Mouse (Mus musculus) common myeloid progenitor, adult 5-6 weeks (primary cell): ENCODE data around the gene Enoph1. TPM values are rescaled to one million over a fixed set of nuclear protein-coding genes. Genes with fewer than 3 reads are reported as not detected.

Experiments used
- ATAC-seq: replicated peaks from 2 replicates; pipeline ENCODE4 v1.8.0; 2016; ENCODE audit warnings: low read depth, mild to moderate bottlenecking, moderate TSS enrichment, inconsistent platforms; ENCODE audit not compliant: poor library complexity, severe bottlenecking
- total RNA-seq: library from RNA; stranded (forward); fragments of 200-1000, 187-1606 nt; gene quantifications from 2 replicates; pipeline ENCODE4 v1.2.3, GENCODE M21; 2017

The Enoph1 gene
- total RNA-seq, 1 experiment from 2014 or later = 37.4 TPM

DNA sequence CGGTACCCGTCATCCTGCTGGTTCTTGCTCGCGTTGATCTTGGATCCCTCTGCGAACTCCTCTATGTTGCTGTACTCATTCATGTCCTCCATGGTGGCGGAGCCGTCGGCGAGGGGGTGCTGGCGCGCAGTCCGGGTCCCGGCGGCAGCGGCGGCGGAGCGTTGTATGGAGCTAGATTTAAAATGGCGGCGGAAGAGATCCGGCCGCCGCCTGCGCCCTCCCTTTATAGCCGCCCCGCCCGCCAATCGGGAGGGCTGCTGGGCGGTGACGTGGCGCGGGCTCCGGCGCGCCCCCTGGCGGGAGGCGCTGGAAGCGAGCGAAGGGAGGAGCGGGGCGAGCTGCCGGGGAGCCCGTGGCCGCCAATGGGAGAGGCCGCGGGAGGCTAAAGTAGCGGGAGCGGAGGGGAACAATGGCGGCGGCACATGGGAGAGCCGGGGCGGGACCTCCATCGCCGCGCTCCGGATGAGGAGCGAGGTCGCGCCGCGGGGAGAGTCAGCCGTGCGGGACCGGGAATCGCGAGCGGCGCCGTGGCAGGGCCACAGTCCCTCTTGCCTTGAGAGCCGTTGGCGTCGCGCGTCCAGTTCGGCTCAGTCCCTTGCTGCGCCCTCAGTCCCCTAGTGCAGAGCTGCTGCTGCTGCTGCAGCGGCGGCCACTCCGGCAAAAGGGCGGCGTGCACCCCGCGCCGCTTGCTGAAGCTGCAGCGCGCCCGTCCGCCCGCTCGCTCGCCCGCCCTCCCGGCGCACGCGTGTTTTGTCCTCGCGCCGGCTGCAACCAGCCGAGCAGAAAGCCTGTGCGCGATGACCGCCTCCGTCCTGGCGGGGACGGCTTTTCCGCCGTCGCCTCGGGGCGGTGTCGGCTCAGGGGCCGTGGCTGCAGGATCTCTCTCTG is 827 bp upstream of the Enoph1 start:
- ATAC-seq = peak; percentile 53

- ATAC-seq = peak; percentile 22
Measured at GRCm38 (mm10) chr5:100040281-100040784, 548 bp downstream of the Enoph1 start.

DNA sequence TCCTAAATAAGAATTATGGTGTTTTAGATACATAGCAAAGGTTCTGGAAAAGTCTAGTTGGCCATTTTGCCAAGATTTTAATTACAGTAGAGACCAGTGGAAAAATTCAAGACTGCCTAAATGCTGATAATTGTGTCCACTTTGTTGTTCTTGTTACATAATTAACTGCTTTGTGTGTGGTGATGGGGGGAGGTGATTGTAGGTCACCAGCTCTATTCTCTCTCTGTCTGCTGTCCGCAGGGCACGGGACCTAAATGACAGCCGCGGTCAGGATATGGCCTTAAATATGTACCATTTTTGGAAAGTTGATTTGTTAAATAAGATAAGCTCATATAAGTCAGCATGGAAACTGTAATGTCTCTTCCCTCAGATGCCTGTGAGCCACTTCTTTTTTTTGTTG is 1.5 kb downstream of the Enoph1 start:
- ATAC-seq = no peak

GRCm38 (mm10) chr5:100042467-100042866 is 2.7 kb downstream of the Enoph1 start:
- no peak for ATAC-seq

GRCm38 (mm10) chr5:100043361-100043760 is 3.6 kb downstream of the Enoph1 start:
- ATAC-seq = no peak

DNA sequence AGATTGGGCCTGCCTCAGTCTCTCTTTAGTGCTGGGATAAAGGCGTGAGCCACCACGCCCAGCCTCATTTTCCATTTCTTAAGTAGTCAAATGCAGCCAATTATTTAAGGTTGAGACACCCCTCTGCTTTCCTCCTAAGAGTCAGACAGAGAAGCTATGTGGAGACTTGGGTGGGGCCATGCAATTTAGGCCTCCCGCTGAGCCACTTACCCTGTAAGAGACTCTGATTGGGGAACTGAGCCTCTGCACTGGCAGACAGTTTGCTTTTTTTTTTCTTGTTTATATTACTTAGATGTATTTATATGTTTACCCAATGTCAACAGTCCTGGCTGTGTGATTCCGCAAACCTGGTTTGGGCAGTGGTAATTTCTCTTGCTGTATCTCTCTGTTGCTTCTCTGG is 4.2 kb downstream of the Enoph1 start:
- ATAC-seq = no peak

DNA sequence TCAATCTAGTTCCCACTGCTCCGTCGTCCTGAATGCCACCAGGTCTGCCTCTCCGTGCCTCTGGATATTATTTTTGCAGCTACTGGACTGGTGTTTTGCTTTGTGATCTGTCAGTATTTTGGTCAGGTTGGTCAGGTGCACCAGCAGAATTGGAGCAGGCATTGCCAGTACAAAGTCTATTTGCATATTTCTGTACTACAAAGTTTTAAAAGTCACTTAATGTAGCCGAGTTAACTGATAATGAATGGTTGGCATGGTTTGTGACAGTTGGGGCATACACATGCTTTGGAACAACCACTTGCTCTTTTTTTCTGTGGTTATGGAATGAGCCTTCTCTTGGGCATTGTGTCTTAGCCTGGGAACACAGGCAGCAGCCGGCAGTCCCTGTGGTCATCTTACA is 4.8 kb downstream of the Enoph1 start:
- ATAC-seq = no peak

DNA sequence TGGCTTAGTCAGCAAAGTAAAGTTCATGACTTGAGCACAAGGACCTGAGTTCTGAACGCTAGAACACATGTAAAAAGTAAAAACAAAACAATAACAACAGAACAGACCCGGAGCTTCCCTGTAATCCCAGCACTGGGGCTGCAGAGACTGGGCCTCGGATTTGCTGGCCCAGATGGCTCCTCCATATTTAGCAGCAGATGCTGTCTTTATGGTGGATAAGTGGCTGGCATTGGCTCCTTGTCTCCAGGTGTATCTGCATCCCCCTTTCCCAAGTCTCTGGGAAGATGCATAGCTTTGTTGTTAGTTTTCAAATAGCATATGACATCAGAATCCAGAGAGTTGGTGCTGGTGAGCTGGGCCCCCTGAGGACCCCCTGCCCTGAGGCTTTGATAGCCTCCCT is 6.3 kb downstream of the Enoph1 start:
- ATAC-seq = no peak

- no peak for ATAC-seq
Measured at GRCm38 (mm10) chr5:100047143-100047640, 7.4 kb downstream of the Enoph1 start.

DNA sequence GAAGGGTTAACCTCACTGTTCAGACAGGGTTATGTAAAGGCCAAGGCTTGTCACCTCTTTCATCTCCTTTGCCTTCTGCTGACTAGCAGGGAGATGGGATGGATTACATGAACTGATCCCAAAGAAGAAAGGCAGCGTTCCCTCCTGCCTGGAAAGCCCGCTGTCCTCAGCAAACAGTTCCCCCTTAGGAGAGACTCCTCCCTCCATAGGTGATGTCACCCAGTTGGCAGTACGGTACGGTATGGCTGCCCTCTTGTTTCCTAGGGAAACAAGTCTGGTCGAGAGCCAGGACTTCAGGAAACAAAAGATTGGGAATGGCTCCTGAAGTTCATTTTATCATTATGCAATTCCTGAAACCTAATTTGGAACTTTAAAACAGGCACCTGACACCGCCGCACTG is 8.1 kb downstream of the Enoph1 start:
- ATAC-seq = no peak

DNA sequence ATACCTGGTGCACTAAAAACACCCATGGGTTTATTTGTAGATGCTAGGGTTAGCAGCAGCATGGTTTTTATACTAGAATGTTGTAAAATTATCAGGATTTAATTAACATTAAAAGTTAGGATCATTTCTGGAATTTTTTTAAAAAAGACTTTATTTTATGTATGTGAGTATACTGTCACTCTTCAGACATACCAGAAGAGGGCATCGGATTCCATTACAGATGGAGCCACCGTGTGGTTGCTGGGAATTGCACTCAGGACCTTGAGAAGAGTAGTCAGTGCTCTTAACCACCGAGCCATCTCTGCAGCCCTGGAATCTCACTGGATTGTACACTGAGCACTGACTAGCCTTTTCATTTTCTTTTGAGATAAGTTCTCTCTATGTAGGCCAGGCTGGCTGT is 10.1 kb downstream of the Enoph1 start:
- ATAC-seq = no peak

DNA sequence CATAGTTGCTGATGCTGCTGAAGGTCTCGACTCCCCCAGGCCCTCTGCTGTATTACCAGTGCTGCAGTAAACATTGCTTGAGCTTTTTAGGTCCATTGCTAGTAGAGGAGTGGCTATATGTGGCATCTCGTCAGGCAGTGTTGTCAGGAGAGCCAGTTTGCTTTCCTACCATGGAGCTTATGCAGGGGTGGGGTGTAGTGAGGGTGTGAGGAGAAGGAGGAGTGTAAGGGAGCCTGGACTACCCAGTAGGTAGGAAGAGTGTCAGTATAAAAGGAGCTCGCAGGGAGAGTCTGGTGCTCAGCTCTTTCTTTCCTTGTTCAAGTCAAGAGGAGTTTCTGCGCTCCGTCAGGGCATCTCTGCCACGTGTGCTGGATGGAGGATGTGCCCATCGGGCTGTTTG is 12.9 kb downstream of the Enoph1 start:
- no peak for ATAC-seq

- ATAC-seq = peak; percentile 76
Measured at GRCm38 (mm10) chr5:100054807-100055547, 15.2 kb downstream of the Enoph1 start.

DNA sequence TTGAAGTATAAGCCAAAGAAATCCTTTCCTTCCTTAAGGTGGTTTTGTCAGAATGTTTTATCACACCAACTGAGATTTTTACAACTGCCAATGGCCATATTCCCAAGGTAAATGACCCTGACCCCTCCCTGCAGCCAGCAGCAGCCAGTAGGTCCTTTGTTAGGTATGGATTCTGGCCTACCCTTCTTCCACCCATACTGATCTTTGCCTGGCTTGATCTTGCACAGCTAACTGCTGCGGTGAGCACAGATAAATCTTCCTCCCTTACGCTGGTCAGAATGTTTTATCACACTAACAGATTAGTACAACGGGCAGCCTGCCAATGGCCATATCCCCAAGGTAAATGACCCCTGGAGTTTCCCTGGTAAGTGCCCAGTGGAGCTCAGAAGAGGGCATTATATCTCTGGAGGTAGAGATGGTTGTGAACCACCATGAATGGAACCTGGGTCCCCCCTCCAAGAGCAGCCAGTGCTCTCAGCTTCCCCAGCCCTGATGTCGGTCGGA is 16.1 kb downstream of the Enoph1 start:
- ATAC-seq = no peak

DNA sequence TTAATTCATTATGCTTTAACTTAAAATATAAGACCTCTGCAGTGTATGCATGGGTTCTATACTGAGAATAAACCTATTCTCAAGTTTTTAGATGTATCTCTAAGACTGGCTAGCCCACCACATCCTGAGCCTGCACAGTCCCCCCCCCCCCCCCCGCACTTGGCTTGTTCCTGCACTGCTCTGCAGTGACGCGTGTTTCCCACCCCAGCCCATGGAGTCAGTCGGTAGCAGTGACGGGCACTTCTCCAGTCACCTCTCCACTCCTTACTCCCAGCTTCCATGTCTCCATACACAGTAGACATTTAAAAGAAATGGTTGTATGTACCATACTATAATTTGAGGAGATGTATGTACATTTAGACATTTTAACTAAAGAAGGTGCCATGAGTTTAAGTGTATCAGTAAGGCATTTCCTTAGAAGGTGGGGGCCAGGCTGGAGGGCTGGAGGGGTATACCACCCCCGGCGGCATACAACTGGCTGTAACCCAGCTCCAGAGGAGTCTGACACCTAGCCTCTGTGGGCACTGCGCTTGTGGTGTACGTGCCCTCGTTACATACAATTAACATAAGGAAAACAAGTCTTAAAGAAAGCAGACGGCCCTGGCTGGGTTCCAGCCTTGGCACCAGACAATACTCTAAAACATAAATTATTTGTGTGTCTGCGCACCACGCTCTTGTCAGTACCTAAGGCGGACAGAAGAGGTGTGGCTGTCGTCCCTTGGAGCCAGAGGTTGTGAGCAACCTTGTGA is 17.9 kb downstream of the Enoph1 start:
- ATAC-seq = no peak

GRCm38 (mm10) chr5:100058729-100059128 is 18.9 kb downstream of the Enoph1 start:
- ATAC-seq = no peak

GRCm38 (mm10) chr5:100059326-100059725 is 19.5 kb downstream of the Enoph1 start:
- ATAC-seq = no peak

- no peak for ATAC-seq
Measured at GRCm38 (mm10) chr5:100060876-100061275, 21.1 kb downstream of the Enoph1 start.

- no peak for ATAC-seq
Measured at GRCm38 (mm10) chr5:100067579-100067978, 27.8 kb downstream of the Enoph1 start.

- ATAC-seq = no peak
Measured at GRCm38 (mm10) chr5:100069526-100069925, 29.7 kb downstream of the Enoph1 start.
